In genomic region chr4:45012105-45012975, GRCm38 (mm10) we compare ENCODE assay signal across 8 mouse cellular contexts. TPM values are rescaled to one million over a fixed set of nuclear protein-coding genes. Genes with fewer than 3 reads are reported as not detected.
DNase-seq lines count a peak whose midpoint lies in the region; ATAC-seq lines count a peak whose summit lies in the region.

Zbtb5 (minus strand) TSS chr4:45012412.

- no peaks in the 10 kb centered on the region for H3K27me3 ChIP-seq in hindbrain, embryonic 14.5 days (ENCODE audit: control insufficient read depth, insufficient read depth, low read length)

- peak within 1 kb of the TSS; percentile 84 for H3K9ac ChIP-seq in hindbrain, embryonic 14.5 days

- no peaks in the 10 kb centered on the region for H3K9me3 ChIP-seq in hindbrain, embryonic 14.5 days (ENCODE audit: control insufficient read depth, low read length)

- H3K4me1 ChIP-seq in hindbrain, embryonic 14.5 days (replicated peaks; ENCODE audit: control insufficient read depth, insufficient read depth, low read length), result peaks cover 22% of the 10 kb centered on the region

- peak within 1 kb of the TSS; percentile 81 for H3K4me2 ChIP-seq in hindbrain, embryonic 14.5 days (replicated peaks)

- H3K36me3 ChIP-seq in hindbrain, embryonic 14.5 days (replicated peaks; ENCODE audit: control insufficient read depth, insufficient read depth), result no peaks in the 10 kb centered on the region

- peak; percentile 99 for ATAC-seq in hindbrain, embryonic 14.5 days (ENCODE audit: low FRiP score)

- peak; percentile 100 for DNase-seq in R1 (ENCODE audit: low read depth, low spot score)
- DNase-seq in cerebellum, postnatal 25 days, result peak; percentile 99
- peak; percentile 99 for DNase-seq in frontal cortex, postnatal 25 days (ENCODE audit: low spot score in 2 of 2)
- DNase-seq in hindbrain, embryonic 14.5 days (ENCODE audit: low spot score), result peak; percentile 100
- peak; percentile 99 to 100 for DNase-seq in layer of hippocampus, postnatal 36 days
- peak; percentile 100 for DNase-seq in lung, postnatal 36 days
- peak; percentile 100 for DNase-seq in retina, postnatal 1 day
- peak; percentile 94 to 99 for DNase-seq in urinary bladder, adult 18-20 months (ENCODE audit: low spot score in 2 of 2)

- peak within 1 kb of the TSS; percentile 94 for H3K27ac ChIP-seq in hindbrain, embryonic 14.5 days

- WGBS in hindbrain, embryonic 14.5 days, result under 1% methylated on average over 55 of the region's 63 CpGs

- H3K4me3 ChIP-seq in hindbrain, embryonic 14.5 days (replicated peaks; ENCODE audit: low read length), result peak within 1 kb of the TSS; percentile 77

RNA-seq across cellular contexts. Expression of gene Zbtb5, which starts in this region (rescaled TPM):
- polyA plus RNA-seq in hindbrain, embryonic 14.5 days (2014; fragmentation: Nextera tagmentation; extraction: Ambion mirVana), result 45.7 and 48.7 TPM in 2 replicates
- 10 to 100 TPM in 1 of 2 experiments, 1 to 10 TPM in 1; 9.7 to 10.3 TPM for total RNA-seq in layer of hippocampus, postnatal 36 days (2021)

Comparison
In these comparisons a context has a peak if more than half of its experiments do, and no peak if none do; other contexts are left out.
1. Peak in every context shown above with its lines: DNase-seq, ATAC-seq, H3K4me3 ChIP-seq and H3K27ac ChIP-seq.